Mouse (Mus musculus): ENCODE measurements around the gene Ralgapa1.

Ralgapa1 gene

DNA sequence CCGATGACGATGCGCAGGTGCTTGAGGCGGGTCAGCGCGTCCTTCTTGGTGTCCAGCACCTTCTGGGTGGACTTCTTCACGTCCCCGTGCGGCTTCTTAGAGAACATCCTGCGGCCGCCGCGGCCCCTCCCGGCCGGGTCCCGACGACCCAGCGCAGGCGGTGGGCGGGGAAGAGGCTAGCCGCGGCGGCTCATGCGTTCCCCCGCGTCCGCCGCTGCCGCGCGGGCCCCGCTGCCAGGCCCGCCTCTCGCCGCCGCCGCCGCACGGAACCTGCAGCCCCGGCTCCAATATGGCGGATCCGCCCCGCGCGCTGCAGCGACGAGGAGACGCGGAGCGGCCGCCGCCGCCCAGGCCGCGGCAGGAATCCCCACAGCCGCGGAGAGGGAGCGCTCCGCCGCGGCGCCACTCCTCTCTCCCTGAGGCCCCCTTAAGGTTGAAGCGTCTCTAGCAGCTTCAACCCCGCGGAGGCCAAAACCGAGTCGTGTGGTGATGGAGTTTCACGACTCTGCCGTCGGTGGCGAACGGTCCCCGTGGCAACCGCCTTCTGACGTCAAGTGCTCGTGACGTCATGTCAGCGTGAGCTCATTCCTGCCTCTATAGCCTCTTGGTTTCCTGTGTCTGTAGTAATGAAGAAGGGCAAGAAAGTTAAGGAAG lies at the start of gene Ralgapa1:
Ralgapa1 (minus strand) TSS at position 507 of the 654 bp plus-strand sequence.
- peak; percentile 80 to 89 for DNase-seq (ENCODE audit: low spot score in 2 of 2)

GRCm38 (mm10) chr12:55869622-55870322 lies 48.8 kb upstream of the Ralgapa1 start:
- DNase-seq (ENCODE audit: low spot score in 2 of 2), result no peak

- DNase-seq (ENCODE audit: low spot score in 2 of 2), result no peak
Observed at GRCm38 (mm10) chr12:55867738-55868137, 46.8 kb upstream of the Ralgapa1 start.

GRCm38 (mm10) chr12:55860631-55861030 lies 39.7 kb upstream of the Ralgapa1 start:
- no peak for DNase-seq (ENCODE audit: low spot score in 2 of 2)

DNA sequence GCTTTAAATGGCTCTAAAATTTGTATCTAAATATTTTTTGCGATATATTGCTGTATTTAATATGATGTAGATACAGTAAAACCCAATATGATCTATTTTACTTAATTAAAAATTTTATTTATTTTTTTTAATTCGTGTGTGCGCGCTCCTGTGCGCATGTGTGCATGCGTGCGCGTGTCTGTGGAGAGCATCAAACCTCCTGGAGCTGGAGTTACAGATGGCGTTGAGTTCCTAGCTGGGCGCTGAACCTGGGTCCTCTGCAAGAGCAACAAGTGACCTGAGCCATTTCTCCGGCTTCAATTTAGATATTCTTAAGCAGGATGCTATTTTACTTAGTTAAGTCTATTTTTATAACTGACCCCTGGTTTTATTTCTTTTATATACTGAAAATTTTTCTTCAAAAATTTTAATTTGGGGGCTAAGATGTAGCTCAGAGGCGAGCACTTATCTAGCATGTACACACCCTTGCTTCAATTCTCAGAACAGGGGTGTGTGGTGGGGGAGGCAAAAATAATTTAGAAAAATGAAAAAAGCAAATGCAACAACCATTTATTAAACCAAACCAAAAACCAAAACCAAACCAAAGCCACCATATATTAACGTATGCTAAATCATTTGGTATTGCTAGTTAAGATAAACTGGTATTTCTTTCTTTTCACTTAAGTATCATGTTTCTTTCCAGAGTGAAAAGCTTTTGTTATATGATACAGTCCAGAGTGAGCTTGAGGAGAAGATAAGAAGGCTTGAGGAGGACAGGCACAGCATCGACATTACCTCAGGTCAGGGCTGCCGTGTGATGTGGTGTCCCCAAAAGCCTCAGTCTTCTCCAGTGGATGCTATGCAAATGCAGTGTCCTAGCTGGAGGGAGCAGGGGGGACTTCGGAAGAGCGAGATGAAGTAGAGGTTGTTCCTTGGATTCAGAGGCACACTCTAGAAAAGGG lies 38.7 kb upstream of the Ralgapa1 start:
- DNase-seq (ENCODE audit: low spot score in 2 of 2), result no peak

DNA sequence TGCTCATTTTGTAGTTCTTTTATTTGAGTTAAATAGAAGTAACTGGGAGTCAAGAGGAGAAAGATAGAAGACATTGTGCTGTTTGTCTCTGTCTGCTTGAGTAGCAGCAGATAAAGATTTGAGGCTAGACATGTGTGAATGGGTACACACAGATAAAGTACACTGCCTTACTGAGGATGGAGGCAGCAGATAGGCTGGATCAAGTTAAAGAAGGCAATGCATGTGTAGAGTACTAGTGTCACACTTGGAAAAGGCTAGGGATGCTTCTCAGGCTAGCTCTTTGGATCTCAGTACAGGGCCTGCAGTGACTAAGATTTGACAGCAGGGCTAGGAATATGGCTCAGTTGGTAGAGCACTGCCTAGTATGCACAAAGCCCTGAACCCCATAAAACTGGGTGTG lies 29.7 kb upstream of the Ralgapa1 start:
- DNase-seq (ENCODE audit: low spot score in 2 of 2), result no peak

DNA sequence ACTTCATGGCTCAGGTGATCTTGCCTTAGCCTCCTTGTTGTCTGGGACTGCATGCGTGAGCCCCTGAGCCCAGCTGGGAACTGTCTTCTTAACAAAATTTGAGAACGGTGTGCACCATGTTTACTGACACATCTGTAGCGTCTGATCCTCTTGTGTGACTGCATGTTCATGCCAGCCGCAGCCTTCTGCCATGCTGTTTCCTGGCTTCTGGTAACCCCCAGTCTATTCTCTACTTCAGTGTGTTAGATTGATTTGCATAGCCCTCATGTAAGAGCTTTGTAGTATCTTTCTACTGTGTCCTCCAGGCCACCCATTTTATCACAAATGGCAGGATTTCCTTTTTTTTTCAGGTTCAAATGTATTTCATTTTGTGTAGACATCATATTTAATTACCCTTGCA lies 26.9 kb upstream of the Ralgapa1 start:
- DNase-seq (ENCODE audit: low spot score in 2 of 2), result no peak

- no peak for DNase-seq (ENCODE audit: low spot score in 2 of 2)
Observed at GRCm38 (mm10) chr12:55846741-55847140, 25.8 kb upstream of the Ralgapa1 start.

- no peak for DNase-seq (ENCODE audit: low spot score in 2 of 2)
Observed at GRCm38 (mm10) chr12:55837495-55837894, 16.5 kb upstream of the Ralgapa1 start.

DNA sequence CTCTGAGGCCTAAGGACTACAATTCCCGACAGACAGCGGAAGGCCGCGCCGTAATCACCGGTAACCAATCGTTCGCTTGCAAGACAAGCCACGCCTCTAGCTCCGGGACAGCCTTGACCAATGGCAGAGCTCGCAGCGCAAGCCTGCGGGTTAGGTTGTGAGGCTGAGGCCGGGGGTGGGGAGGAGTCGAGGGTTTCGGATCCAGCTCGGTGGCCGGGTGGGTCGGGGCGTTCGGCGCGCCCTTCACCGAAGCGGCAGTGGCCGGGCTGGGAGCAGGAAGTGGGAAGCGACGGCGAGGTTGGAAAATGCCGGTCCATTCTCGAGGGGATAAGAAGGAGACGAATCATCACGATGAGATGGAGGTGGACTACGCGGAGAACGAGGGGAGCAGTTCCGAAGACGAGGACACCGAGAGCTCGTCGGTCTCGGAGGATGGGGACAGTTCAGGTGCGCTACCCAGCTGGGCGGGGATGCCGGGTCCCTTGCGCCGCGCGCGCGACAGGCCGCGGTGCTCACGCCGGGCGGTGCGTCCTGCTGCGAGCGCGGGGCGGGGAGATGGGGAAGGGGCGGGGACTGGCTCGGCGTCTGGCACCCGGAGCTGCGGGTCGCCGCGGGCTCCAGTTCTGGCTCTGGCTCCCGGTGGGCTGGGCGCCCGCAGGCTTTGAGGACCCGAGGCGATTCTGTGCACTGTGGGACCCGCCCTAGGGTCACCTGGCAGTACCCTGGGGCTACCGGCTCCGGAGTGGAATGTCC lies 15.4 kb upstream of the Ralgapa1 start, which contains the start of gene Brms1l:
Brms1l (plus strand) TSS at position 126 of the 753 bp plus-strand sequence.
- peak; percentile 94 to 96 for DNase-seq (ENCODE audit: low spot score in 2 of 2)

DNA sequence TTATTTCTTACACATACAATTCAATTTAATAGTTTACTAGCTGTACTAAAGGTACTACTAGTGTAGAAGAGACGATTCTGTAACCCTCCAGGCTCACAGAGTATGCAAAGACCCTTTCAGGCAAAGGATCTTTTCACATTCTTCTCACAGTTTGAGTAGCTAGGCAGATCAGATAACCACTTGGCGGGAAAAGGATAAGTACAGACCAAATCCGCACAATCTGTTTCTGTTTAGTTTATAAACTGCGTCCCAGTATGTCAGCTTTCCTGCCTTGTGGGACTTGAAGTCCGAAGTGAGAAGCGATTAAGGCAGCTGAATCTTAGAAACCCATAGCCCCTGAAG lies 14.9 kb upstream of the Ralgapa1 start:
- DNase-seq (ENCODE audit: low spot score in 2 of 2), result no peak

DNA sequence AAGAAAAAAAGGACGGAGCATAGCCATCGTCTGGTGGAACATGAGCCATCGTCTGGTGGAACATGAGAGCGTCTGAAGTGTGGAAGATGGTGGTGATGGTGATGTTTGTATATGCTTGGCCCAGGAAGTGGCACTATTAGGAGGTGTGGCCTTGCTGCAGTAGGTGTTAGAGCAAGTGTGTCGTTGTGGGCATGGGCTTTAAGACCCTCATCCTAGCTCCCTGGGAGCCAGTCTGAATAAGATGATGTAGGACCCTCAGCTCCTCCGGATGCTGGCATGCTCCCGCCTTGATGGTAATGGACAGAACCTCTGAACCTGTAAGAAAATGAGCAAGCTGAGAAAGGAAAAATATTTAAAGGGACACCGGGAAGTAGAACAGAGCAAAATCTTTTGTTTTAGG lies 13.9 kb upstream of the Ralgapa1 start:
- no peak for DNase-seq (ENCODE audit: low spot score in 2 of 2)

GRCm38 (mm10) chr12:55833906-55834625 lies 13.1 kb upstream of the Ralgapa1 start:
- DNase-seq (ENCODE audit: low spot score in 2 of 2), result no peak

DNA sequence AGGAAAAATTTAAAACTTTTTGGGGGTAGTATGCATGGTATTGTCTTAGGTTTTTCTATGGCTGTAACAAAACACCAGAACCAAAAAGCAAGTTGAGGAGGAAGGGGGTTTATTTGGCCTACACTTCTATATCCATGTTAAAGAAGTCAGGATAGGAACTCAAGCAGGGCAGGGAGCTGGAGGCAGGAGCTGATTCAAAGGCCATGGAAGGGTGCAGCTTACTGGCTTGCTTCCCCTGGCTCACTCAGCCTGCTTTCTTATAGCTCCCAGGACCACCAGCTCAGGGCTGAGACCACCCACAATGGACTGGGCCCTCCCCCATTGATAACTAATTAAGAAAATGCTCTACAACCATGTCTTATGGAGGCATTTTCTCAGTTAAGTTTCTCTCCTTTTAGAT lies 12.0 kb upstream of the Ralgapa1 start:
- DNase-seq (ENCODE audit: low spot score in 2 of 2), result no peak

DNA sequence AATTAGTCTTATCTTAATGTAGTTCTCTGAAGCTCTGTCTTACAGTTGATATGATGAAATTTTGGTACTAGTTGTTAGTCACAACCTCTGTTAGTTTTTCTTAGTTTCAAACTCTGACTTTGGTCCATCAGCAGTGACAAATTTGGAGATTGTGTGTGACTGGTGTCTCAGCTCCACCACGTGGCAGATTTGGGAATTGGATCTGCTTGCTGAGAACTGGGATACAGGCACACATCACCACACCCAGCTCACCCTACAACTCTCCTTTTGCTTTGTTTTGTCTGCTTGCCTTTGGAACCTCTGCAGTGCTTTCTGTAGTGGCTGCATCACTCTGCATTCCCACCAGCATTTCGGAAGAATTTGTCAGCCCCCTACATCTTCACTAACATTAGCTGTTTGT lies 10.1 kb upstream of the Ralgapa1 start:
- DNase-seq (ENCODE audit: low spot score in 2 of 2), result peak; percentile 37 to 69

DNA sequence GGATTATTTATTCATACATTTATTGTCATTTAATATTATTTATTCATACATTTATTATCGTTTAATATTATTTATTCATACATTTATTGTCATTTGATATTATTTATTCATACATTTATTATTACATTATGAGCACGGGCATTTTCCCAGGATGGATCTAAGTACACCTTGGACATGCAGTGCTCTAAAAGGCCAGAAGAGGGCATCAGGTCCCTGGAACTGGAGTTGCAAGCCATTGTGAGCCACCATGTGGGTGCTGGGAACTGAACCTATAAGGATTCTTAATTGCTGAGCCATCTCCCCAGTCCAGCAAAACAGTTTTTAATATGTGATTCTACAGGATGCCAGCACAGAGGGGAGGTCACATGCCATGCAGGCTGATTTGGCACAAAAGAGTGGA lies 4.6 kb upstream of the Ralgapa1 start:
- DNase-seq (ENCODE audit: low spot score in 2 of 2), result no peak

DNA sequence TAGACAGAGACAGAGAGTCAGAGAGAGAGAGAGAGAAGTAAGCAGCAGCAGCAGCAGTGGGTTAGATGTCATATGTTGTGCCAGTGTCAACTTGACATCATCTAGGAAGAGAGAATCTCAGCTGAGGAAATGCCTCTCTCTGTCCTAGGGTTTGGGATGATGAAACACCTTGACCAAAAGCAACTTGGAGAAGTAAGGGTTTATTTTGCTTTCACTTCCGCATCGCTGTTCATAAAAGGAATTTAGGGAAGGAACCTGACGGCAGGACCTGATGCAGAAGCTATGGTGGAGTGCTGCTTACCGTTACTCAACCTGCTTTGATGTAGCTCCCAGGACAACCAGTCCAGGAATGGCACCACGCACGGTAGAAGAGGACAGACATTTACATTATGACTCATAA lies 3.1 kb upstream of the Ralgapa1 start:
- DNase-seq (ENCODE audit: low spot score in 2 of 2), result no peak

DNA sequence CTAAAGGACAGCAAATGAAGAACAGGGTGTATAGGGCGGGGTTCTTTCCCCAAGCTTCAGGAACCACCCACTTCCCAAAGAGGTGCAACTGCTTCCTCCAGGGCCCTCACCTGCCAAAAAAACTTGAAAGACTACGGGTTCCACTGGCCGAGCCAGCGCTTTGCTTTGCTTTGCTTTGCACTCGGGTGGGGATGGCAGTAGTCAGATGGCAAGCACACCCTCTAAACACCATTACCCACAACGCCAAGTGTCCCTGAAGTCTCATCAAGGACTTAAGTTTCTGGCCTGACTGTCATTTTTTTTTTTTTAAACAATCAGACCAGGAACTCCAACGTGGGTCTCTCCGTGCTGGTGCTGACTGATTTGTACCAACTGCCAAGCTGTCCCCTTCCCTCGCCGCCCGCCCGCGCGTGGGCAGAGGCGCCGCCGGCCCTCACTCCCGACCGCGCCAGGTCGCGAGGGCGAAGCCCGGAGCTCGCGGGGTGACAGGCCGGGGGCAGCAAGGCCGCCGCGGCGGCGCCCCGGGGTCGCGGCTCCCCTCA lies 777 bp downstream of the Ralgapa1 start:
- no peak for DNase-seq (ENCODE audit: low spot score in 2 of 2)

DNA sequence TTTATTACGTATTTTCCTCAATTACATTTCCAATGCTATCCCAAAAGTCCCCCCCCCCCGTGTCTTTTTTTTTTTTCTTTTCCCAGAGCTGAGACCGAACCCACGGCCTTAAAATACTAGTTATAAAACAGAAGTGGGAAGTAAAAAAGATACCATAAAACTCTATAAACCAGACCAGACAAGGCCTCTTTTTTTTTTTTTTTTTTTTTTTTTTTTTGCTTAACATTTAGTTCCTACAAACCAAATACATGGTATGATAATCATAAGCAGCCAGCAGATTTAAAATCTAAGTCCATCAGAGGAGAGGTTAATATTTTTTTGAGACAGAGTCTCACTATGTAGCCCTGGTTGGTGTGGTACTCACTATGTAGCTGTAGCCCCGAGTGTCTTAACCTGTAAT lies 4.5 kb downstream of the Ralgapa1 start:
- DNase-seq (ENCODE audit: low spot score in 2 of 2), result no peak

GRCm38 (mm10) chr12:55805035-55805434 lies 15.9 kb downstream of the Ralgapa1 start:
- DNase-seq (ENCODE audit: low spot score in 2 of 2), result no peak

- DNase-seq (ENCODE audit: low spot score in 2 of 2), result no peak
Observed at GRCm38 (mm10) chr12:55801131-55801530, 19.8 kb downstream of the Ralgapa1 start.
